Mouse (Mus musculus) heart, postnatal 0 days (tissue): ENCODE results near the gene Ap3d1. TPM values are rescaled to one million over a fixed set of nuclear protein-coding genes. Genes with fewer than 3 reads are reported as not detected.

Experiments used
- ATAC-seq: fragments of 200-750 bp; cut with Nextera tagmentation; 2 replicates; pipeline ENCODE4 v1.8.0; 2017; ENCODE audit warnings: low read depth, moderate number of reproducible peaks, moderate library complexity; ENCODE audit not compliant: insufficient read depth
- DNase-seq: peaks from one replicate; pipeline ENCODE4 v3.0.0-alpha.2; 2016; ENCODE audit warnings: low spot score
- H3K27ac ChIP-seq: fragments of 300-500 bp; sonication (generic); 2 replicates; pipeline ENCODE4 v1.5.1; 2014; ENCODE audit warnings: low read depth, mild to moderate bottlenecking
- H3K27me3 ChIP-seq: fragments of 300-500 bp; sonication (generic); 2 replicates; pipeline ENCODE4 v1.6.1; 2014; ENCODE audit warnings: low read length, mixed read lengths; ENCODE audit not compliant: control insufficient read depth, insufficient read depth
- H3K36me3 ChIP-seq: fragments of 300-500 bp; sonication (generic); replicated peaks from 2 replicates; pipeline ENCODE4 v1.6.1; 2014; ENCODE audit warnings: low read length, mixed read lengths; ENCODE audit not compliant: control insufficient read depth, insufficient read depth
- H3K4me1 ChIP-seq: fragments of 300-500 bp; sonication (generic); 2 replicates; pipeline ENCODE4 v1.6.1; 2014; ENCODE audit warnings: antibody characterized with exemption; ENCODE audit not compliant: control insufficient read depth, insufficient read depth
- H3K4me2 ChIP-seq: fragments of 300-500 bp; sonication (generic); 2 replicates; pipeline ENCODE4 v1.6.1; 2014; ENCODE audit warnings: low read depth, mild to moderate bottlenecking, low read length, moderate library complexity
- H3K4me3 ChIP-seq: fragments of 300-500 bp; sonication (generic); 2 replicates; pipeline ENCODE4 v1.5.1; 2014; ENCODE audit warnings: low read depth, low read length
- H3K9ac ChIP-seq: fragments of 300-500 bp; sonication (generic); replicated peaks from 2 replicates; pipeline ENCODE4 v1.6.1; 2014; ENCODE audit warnings: low read depth, low read length, mixed read lengths
- H3K9me3 ChIP-seq: fragments of 300-500 bp; sonication (generic); replicated peaks from 2 replicates; pipeline ENCODE4 v1.6.1; 2016; ENCODE audit warnings: low read length; ENCODE audit not compliant: control insufficient read depth
- CTCF ChIP-seq: IDR thresholded peaks from 2 replicates; pipeline ENCODE4 v1.5.1; 2016; ENCODE audit warnings: antibody characterized with exemption, control low read depth, low read depth
- EP300 ChIP-seq: IDR thresholded peaks from 2 replicates; pipeline ENCODE4 v1.6.1; 2016; ENCODE audit warnings: antibody characterized with exemption, low read depth
- WGBS: fragments of 180-500 bp; shearing (Covaris S2); extraction: QIAGEN DNeasy Blood & Tissue Kit; methylation state at CpG from one replicate; pipeline ENCODE4 v1.1.7; 2014; 5-methylcytosine and 5-hydroxymethylcytosine counted together
- polyA plus RNA-seq: library from polyadenylated mRNA; unstranded; fragments of >200 nt; fragmentation: Nextera tagmentation; extraction: Ambion mirVana; gene quantifications from 2 replicates; pipeline ENCODE4 v1.2.1, GENCODE M21; 2015
- total RNA-seq: library from RNA; depleted of rRNA; stranded (reverse); fragments of >200 nt; gene quantifications from 2 replicates; pipeline ENCODE4 v1.2.3, GENCODE M21; 2014; ENCODE audit warnings: low replicate concordance

The Ap3d1 gene
- total and polyA plus RNA-seq, 2 experiments from 2014 or later = 31.6 to 77.9 TPM

DNA sequence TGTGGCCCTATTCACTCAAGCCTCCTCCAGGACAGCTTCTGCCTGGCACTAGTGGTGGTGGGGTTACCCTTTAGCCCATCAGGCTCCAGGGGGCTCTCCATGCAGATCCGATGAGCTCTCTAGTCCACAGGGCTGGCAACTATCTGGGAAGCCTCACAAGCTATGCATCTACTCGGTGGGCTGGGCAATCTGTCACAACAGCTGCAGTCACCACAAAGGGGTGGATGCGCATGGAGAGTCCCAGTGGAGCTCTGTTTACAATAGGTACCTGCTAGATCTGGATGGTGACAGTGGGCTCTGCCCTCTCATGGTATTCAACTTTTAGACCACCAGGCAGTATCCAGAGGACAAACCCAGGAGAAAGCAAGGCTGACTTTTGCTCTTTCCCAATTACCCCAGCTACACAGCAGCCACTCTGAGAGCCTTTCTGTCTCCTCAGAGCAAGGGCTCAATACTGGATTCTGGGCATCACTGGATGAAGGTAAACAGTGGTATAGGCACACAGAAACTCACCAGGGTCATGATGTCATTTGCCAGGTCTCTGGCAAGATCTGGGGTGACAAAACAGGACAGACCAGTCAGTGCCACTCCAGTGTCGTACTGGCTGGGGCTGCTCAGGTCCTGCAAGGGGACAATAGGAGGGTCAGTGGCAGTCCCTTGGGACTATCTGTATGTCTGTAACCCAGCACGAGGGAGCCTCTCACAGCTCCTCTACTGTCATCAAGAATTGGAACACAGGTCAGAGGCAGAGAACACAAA, 14.5 kb downstream of the Ap3d1 start:
- ATAC-seq (no peak), DNase-seq (no peak)
- no peaks in the 10 kb centered on the region for H3K4me1 ChIP-seq
- TF ChIP-seq CTCF = no peak
- peaks cover 93% of the 10 kb centered on the region for H3K36me3 ChIP-seq
- no peaks in the 10 kb centered on the region for H3K27me3 ChIP-seq
- H3K27ac ChIP-seq = no peak overlapping the region
- WGBS = 79% methylated on average over 5 of the region's 5 CpGs
- no peaks in the 10 kb centered on the region for H3K9me3 ChIP-seq
- no peak overlapping the region for H3K4me2 ChIP-seq
- H3K4me3 ChIP-seq = no peak overlapping the region
- no peak overlapping the region for H3K9ac ChIP-seq

DNA sequence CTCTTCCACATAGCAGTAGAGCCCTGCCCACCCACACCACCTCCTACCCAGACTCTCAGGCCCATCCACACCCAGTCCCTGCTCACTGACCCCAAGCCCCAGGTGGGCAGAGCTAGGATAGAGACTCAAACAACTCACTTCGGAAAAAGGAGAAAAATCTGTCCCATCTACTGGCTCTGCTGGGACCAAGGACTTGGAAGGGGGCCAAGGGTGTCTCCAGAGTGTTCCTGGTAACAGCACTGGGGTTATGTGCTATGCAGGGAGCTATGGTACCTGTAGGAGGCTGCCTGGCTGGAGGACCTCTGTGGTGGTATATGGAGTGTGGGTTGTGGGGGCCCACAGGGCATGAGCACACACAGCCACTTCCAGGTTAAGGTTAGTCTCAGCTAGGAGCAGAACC, 24.8 kb downstream of the Ap3d1 start:
- no peak overlapping the region for H3K9ac ChIP-seq
- no peak overlapping the region for H3K4me3 ChIP-seq
- 79% methylated on average over 1 of the region's 1 CpGs for WGBS
- no peak for DNase-seq
- no peak for ATAC-seq
- TF ChIP-seq CTCF (no peak), EP300 (no peak)
- H3K4me1 ChIP-seq = no peaks in the 10 kb centered on the region
- H3K27me3 ChIP-seq = no peaks in the 10 kb centered on the region
- no peaks in the 10 kb centered on the region for H3K9me3 ChIP-seq
- H3K27ac ChIP-seq = no peak overlapping the region
- no peak overlapping the region for H3K4me2 ChIP-seq
- H3K36me3 ChIP-seq = peaks cover 98% of the 10 kb centered on the region

- 62% methylated on average over 3 of the region's 3 CpGs for WGBS
Measured at GRCm38 (mm10) chr10:80710834-80711233, 31.2 kb downstream of the Ap3d1 start.

DNA sequence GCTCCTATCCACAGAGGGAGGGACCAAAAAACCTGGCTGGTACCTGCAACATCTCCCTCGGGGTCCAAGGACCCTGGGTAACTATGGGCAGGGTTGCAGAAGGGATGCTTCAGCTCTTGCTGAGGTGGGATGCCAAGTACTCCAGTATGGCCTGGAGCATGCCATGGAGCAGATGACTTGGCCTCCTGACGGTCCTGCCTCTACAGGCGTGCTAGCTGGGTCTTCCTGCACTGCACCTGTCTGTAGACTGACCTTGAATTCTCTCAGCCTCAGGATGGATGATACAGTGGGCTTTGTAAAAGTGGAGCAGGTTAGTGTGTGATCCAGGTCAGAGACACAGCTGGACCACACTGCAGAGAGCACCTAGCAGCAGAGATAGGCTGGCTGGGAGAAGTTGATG, 36.6 kb downstream of the Ap3d1 start:
- Histone ChIP-seq H3K36me3 (peaks cover 44% of the 10 kb centered on the region), H3K9me3 (no peaks in the 10 kb centered on the region), H3K4me2 (no peak overlapping the region), H3K9ac (no peak overlapping the region), H3K27ac (no peak overlapping the region), H3K27me3 (no peaks in the 10 kb centered on the region), H3K4me3 (no peak overlapping the region), H3K4me1 (peaks cover 9% of the 10 kb centered on the region; the same call in 1 of the 2 replicates)
- TF ChIP-seq EP300 (no peak), CTCF (no peak)
- no peak for ATAC-seq
- no peak for DNase-seq
- 63% methylated on average over 3 of the region's 3 CpGs for WGBS

More at GRCm38 (mm10) chr10:80710834-80711233, 31.2 kb downstream of the Ap3d1 start:
- ATAC-seq (no peak), DNase-seq (no peak)
- TF ChIP-seq EP300 (no peak), CTCF (no peak)
- no peaks in the 10 kb centered on the region for H3K27me3 ChIP-seq
- H3K9ac ChIP-seq = no peak overlapping the region
- no peak overlapping the region for H3K4me3 ChIP-seq
- no peaks in the 10 kb centered on the region for H3K4me1 ChIP-seq
- no peak overlapping the region for H3K27ac ChIP-seq
- H3K9me3 ChIP-seq = no peaks in the 10 kb centered on the region
- H3K4me2 ChIP-seq = no peak overlapping the region
- H3K36me3 ChIP-seq = peaks cover 97% of the 10 kb centered on the region

DNA sequence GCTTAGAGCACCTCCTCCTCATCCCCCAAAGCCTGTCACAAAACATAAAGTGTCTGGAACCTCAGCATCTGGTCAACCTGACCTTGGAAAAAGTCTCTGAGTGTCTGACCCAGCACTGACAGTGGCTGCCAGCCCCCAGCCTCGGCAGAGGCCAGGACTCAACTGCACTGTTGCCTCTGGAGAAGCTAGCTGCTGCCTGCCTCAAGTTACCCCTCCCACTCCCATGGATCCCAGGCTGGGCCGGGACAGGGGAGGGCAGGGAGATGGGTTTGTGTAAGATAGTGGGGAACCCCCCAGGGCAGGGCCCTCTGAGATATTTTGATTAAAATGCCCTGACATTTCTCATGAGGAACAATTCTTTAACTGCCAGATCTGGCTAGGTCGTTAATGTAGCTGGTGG, 37.0 kb downstream of the Ap3d1 start:
- TF ChIP-seq CTCF (no peak), EP300 (no peak)
- no peak overlapping the region for H3K9ac ChIP-seq
- DNase-seq (no peak), ATAC-seq (no peak)
- no peak overlapping the region for H3K4me2 ChIP-seq
- no peaks in the 10 kb centered on the region for H3K27me3 ChIP-seq
- WGBS = 52% methylated on average over 3 of the region's 3 CpGs
- H3K4me1 ChIP-seq = peaks cover 9% of the 10 kb centered on the region; the same call in 1 of the 2 replicates
- H3K27ac ChIP-seq = no peak overlapping the region
- no peaks in the 10 kb centered on the region for H3K9me3 ChIP-seq
- no peak overlapping the region for H3K4me3 ChIP-seq
- peaks cover 39% of the 10 kb centered on the region for H3K36me3 ChIP-seq

DNA sequence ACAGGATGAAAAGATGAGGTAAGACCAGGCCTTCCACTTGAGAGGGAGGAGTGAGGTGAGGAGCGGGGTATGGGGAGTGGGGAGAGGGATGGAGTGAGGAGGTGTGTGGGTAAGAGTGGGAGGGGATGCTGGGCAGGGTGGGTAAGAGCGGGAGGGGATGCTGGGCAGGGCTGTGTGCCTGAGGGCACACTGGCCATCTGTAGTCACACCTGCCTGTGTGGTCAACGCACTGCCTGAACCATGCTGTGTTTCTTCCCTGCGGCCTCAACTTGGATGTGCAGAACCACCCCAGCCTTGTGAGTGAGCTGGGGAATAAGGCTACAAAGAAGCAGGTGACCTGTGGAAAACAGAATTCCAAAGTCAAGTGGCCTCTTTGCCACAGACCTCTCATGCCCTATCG, 37.6 kb downstream of the Ap3d1 start:
- Histone ChIP-seq H3K36me3 (peaks cover 33% of the 10 kb centered on the region), H3K9me3 (no peaks in the 10 kb centered on the region), H3K4me2 (no peak overlapping the region), H3K4me1 (peaks cover 9% of the 10 kb centered on the region; the same call in 1 of the 2 replicates), H3K27ac (no peak overlapping the region), H3K9ac (no peak overlapping the region), H3K4me3 (no peak overlapping the region), H3K27me3 (no peaks in the 10 kb centered on the region)
- no peak for DNase-seq
- TF ChIP-seq CTCF = no peak
- TF ChIP-seq EP300 = no peak
- WGBS = 79% methylated on average over 5 of the region's 5 CpGs
- no peak for ATAC-seq
